Mouse (Mus musculus) right cerebral cortex, postnatal 10 days (tissue): ENCODE data around the gene Mthfsd.

Experiments
- DNase-seq, 2 experiments: peaks; one replicate each; pipeline ENCODE4 v3.0.0; 2021; ENCODE audit warnings: low spot score in 2 of 2

Mthfsd gene

DNA sequence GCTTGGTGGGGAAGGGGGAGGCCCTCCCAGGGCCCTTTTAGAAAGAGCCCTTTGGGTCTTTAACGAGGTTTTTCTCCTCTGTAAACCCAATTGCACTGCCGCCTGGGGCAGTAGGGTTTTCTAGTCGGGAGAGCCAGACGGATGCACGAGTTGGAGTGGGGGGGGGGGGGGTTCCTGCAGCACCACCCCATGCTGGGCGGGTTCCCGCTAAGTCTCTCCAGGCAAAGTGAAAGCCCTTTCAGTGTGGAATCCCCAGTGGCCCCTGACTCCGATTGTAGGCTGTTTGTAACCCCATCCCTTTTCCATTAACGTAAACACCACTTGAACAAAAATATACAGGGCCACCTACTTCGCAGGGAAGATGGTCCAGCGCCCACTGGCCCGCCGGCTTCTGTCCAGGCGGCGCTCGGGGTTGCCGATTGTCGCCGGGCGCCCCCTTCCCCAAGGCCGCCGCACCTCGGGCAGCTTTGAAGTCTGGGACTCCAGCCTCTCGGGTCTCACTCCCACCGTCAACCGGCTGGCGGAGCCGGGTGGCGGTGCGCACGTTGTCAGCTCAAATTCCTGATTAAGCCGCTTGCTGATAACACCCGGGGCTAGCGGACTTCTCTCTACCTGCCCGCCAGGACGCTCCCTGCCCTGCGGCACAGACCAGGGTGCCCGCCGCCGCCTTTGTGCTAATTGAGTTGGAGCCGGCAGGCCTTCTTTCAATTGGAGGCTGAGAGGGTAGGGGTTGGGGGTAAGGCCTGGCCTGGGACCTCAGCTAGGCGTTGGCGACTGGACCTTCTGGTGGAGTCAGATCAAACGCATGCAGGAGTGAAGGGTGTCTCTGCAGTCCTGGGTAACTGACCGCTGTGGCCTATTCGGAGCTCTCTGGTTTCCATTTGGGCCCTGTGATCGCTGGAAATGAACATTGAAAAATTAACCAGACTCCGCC lies 34.8 kb downstream of the Mthfsd start:
- no peak for DNase-seq

DNA sequence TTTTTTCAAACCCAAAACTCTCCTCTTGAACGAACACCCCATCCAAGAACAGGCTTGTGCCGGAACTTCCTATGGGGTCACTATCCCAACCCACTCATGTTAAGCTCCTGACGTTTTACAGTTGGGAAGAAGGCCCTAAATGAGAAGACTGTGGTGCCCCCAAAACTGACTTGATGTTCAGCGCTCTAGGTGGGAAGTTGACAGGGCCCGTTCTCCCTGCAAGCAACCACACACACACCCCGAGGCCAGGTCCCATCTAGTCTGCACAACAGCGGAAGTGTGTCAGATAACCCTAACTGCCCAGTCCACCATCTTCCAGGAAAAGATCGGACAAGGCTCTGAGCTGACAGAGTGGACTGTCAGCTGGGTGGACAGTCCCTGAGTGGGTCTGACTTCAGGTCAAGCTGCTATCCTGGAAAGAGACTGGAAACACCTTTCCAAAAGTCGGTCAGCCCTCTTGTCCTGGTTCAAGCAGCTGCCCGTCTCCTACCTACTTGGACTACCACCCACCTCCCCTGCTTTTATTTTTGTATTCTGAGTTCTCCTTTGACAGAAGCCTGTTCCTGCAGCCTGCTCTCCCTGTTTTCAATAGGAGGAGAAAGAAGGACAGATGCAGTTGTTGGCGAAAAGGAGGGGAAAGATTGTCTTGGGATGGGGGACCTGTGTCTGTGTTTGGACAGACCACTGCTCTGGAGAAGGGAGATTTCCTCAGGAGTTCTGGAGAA lies 35.6 kb downstream of the Mthfsd start:
- DNase-seq, result no peak

DNA sequence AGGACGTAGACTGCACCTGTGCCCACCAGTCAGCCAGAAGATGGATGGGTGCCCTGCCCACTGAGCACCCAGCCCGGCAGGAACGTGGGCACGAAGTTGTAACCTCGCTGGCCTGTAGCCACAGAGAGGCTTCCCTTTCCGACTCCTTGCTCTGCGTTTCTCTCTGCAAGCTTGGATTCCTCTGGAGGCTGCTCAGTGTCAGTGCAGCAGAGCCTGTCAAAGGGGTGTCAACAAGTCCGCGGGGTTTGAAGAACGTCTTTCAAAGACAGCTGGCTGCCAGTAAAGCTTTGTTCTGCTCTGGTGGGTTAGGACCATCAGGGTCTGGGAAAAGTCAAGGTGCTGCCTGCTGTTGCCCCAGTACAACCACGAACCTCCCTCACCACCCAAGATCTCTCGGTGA lies 36.7 kb downstream of the Mthfsd start:
- DNase-seq, result no peak

DNA sequence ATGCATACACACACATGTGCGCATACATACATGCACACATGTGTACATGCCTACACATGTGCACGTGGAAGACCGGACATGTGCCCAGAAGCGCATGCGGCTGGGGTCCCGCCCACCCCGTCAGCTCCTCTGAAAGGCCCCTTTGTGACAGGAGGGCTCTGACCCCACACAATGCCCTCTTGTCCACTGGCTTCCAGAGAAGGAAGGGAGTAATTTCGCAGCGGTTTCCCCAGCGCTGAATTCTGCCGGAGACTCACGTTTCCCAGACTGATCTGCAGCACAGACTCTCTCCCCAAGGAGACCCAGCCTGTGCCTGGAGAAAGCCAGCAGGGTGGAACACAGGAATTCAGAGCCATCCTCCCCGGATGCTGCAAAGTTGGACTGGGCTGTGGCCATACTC lies 44.5 kb downstream of the Mthfsd start:
- DNase-seq, result no peak

DNA sequence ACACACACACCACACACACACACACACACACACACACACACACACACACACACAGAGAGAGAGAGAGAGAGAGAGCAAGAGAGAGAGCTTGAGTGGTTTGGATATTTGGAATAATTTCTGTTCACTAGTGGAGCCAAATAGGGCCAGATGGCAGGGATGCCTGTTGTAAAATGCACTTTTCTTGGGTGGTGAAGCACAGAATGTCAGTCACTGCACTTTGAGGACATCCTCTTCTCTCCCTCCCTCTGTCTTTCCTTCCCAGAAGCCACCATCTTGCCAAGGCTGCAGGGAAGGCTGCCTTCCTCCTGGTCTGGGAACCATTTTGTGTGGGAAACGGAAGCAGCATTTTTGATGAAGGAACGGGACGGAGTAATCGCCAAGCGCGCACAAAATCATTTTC lies 45.7 kb downstream of the Mthfsd start:
- no peak for DNase-seq

DNA sequence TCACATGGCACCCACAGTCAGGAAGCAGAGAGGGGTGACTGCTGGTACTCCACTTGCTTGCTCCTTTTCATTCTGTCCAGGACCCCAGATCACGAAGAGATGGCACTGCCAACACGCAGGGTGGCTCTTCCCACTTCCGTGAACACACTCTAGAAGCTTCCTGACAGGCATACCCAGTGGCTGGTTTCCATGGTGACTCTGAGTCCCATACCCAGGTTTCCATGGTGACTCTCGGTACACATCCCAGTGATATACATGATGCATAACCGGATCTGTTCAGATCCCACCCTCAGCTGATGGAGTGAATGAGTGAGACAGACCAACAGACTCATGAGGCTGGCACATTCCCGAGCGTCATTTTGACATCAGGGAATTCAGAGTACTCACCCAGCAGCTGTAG lies 49.1 kb downstream of the Mthfsd start:
- peak; percentile 76 to 92 for DNase-seq

DNA sequence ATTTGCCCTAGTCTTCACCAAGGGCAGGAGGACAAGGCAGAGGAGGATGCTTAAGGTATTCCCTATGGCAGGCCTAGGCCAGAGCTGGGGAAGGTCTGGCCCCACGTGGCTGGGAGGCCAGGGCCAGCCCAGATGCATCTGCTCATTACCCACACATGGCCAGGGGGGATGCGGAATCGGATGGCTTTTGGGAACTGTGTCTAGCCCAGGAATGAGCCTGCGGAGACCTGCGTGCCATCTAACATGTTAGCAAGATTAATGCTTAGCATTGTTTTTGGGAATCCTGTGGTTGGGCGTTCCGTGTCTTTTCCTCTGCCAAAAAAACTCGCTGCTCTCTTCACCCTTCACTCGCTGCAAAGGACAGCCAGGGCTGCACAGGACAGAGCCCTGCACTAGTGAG lies 50.1 kb downstream of the Mthfsd start:
- no peak for DNase-seq

DNA sequence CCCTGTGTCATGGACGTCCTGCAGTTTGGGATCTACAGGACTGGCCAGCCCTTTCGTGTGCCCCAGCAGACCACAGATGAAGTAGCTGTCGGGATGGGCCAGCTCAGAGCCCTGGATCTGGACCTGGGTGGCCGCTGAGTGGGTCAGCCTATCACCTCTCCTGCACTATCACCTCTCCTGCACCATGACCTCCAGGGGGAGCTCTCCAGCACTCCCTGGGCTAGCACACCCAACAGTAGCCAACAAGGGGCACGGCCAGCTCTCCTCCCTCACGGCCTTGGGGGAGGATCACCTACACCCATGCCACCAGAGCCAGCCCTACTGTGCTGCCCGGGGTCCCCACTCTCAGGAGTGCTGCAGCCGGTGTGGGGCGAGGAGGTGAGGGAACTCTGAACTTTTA lies 60.8 kb downstream of the Mthfsd start:
- DNase-seq, result no peak

DNA sequence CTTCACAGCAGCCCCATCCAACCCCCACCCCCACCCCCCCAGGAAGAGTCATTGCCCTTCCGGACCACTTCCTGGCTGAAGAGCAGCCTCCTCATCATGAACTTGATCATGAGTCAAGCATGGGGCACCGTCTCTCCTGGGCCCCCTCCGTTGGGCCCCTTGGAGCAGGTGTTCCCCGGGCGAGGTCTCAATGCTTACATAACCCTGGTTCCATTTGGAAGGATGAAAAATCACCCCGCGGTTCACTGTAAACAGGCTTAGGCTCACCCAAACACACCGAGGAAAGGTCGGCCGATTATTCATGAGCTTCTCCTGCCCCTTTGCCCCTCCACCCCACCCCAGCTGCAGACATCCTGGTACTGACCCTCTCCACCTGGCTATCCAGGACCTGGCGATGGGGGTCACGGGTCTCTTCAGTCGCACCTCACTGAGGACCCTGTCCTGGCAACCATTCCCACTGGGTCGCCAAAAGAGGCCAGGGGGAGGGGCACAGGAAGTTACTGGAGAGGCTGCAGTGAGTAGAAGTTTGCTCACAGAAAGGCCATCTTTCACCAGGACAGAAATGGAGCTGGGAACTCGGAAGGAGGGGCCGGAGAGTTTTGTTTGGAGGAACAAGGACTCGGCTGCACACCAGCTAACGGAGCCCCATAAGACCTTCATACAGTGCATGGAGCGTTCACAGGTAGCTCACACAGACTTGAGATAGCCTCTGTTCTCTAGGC lies 64.3 kb downstream of the Mthfsd start:
- no peak for DNase-seq
